Mouse (Mus musculus) adrenal gland, postnatal 14 days (tissue): ENCODE measurements at regions not wholly inside any gene's neighbourhood (a gene's known extent, or its start where the extent isn't known, plus 50 kb on each side); places are given as distances from the start of the nearest gene placed in this dataset.

Source experiments
- DNase-seq: peaks from one replicate; pipeline ENCODE4 v3.0.0; 2021; ENCODE audit warnings: mixed read lengths

- no peak for DNase-seq
Measured at GRCm38 (mm10) chr3:147445066-147445844, 593.1 kb downstream of the Ttll7 start.

DNA sequence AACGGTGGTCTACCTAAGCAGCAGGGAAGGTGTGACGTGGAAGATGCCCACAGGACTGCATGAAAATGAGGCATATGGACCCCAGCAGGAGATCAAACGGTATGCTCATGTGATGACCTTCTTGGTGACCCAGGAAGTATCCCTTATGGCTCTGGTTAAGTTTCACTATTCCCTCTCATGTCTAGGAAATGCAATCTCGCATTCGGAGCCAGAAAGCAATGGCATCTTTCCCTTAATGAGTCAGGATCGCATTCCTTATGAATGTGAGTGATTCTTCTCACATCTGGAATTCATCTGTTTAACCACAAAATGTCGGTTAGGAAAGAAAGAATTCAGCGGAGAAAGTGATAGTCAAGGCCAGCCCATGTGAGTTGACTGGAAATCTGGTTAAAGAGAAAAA is 593.7 kb downstream of the Ttll7 start:
- DNase-seq: no peak

GRCm38 (mm10) chr3:147452176-147452575 is 600.0 kb downstream of the Ttll7 start:
- no peak for DNase-seq

- no peak for DNase-seq
Measured at GRCm38 (mm10) chr3:147455383-147455782, 603.2 kb downstream of the Ttll7 start.

- no peak for DNase-seq
Measured at GRCm38 (mm10) chr3:147456294-147456693, 604.1 kb downstream of the Ttll7 start.

GRCm38 (mm10) chr3:147458115-147458514 is 605.9 kb downstream of the Ttll7 start:
- DNase-seq: no peak

GRCm38 (mm10) chr3:147479890-147480289 is 627.7 kb downstream of the Ttll7 start:
- no peak for DNase-seq
